Mouse (Mus musculus): ENCODE measurements around the gene Spata20. TPM values are rescaled to one million over a fixed set of nuclear protein-coding genes. Genes with fewer than 3 reads are reported as not detected.

The Spata20 gene
- total RNA-seq (2021) = under 1 TPM in 1 of 2 experiments, not detected in 1; 0.34 TPM

GRCm38 (mm10) chr11:94486001-94486400, at the start of gene Spata20:
Gene Spata20, minus strand, starts transcription at chr11:94486179.
- DNase-seq (ENCODE audit: extremely low spot score in 1 of 2, low spot score in 1 of 2) = peak; percentile 96 to 99

GRCm38 (mm10) chr11:94533171-94533570, 47.2 kb upstream of the Spata20 start:
- no peak for DNase-seq (ENCODE audit: extremely low spot score in 1 of 2, low spot score in 1 of 2)

- no peak for DNase-seq (ENCODE audit: extremely low spot score in 1 of 2, low spot score in 1 of 2)
These were observed 42.9 kb upstream of the Spata20 start for GRCm38 (mm10) chr11:94528879-94529278.

GRCm38 (mm10) chr11:94526171-94526879, 40.3 kb upstream of the Spata20 start:
- DNase-seq (ENCODE audit: extremely low spot score in 1 of 2, low spot score in 1 of 2) = no peak

GRCm38 (mm10) chr11:94521219-94521843, 35.4 kb upstream of the Spata20 start, which contains the start of gene Mycbpap:
Gene Mycbpap, minus strand, starts transcription at chr11:94521742.
- DNase-seq (ENCODE audit: extremely low spot score in 1 of 2, low spot score in 1 of 2) = peak; percentile 48 to 64

GRCm38 (mm10) chr11:94513452-94513851, 27.5 kb upstream of the Spata20 start:
- DNase-seq (ENCODE audit: extremely low spot score in 1 of 2, low spot score in 1 of 2) = no peak

GRCm38 (mm10) chr11:94508976-94509375, 23.0 kb upstream of the Spata20 start:
- DNase-seq (ENCODE audit: extremely low spot score in 1 of 2, low spot score in 1 of 2) = no peak

GRCm38 (mm10) chr11:94501482-94501881, 15.5 kb upstream of the Spata20 start:
- DNase-seq (ENCODE audit: extremely low spot score in 1 of 2, low spot score in 1 of 2) = no peak

GRCm38 (mm10) chr11:94500362-94500761, 14.4 kb upstream of the Spata20 start:
- DNase-seq (ENCODE audit: extremely low spot score in 1 of 2, low spot score in 1 of 2) = no peak

GRCm38 (mm10) chr11:94499661-94500152, 13.7 kb upstream of the Spata20 start, which contains the start of gene Epn3:
Gene Epn3, minus strand, starts transcription at chr11:94499974.
- no peak for DNase-seq (ENCODE audit: extremely low spot score in 1 of 2, low spot score in 1 of 2)

GRCm38 (mm10) chr11:94499035-94499434, 13.1 kb upstream of the Spata20 start:
- no peak for DNase-seq (ENCODE audit: extremely low spot score in 1 of 2, low spot score in 1 of 2)

GRCm38 (mm10) chr11:94498093-94498996, 12.4 kb upstream of the Spata20 start:
- DNase-seq (ENCODE audit: extremely low spot score in 1 of 2, low spot score in 1 of 2) = peak; percentile 46 to 58

GRCm38 (mm10) chr11:94495415-94495814, 9.4 kb upstream of the Spata20 start:
- no peak for DNase-seq (ENCODE audit: extremely low spot score in 1 of 2, low spot score in 1 of 2)

- no peak for DNase-seq (ENCODE audit: extremely low spot score in 1 of 2, low spot score in 1 of 2)
These were observed 5.7 kb upstream of the Spata20 start for GRCm38 (mm10) chr11:94491749-94492099.

- DNase-seq (ENCODE audit: extremely low spot score in 1 of 2, low spot score in 1 of 2) = no peak
These were observed 5.2 kb upstream of the Spata20 start for GRCm38 (mm10) chr11:94491035-94491748.

GRCm38 (mm10) chr11:94489745-94490144, 3.8 kb upstream of the Spata20 start:
- DNase-seq (ENCODE audit: extremely low spot score in 1 of 2, low spot score in 1 of 2) = no peak

GRCm38 (mm10) chr11:94488767-94489533, 3.0 kb upstream of the Spata20 start:
- DNase-seq (ENCODE audit: extremely low spot score in 1 of 2, low spot score in 1 of 2) = no peak

- no peak for DNase-seq (ENCODE audit: extremely low spot score in 1 of 2, low spot score in 1 of 2)
These were observed 756 bp downstream of the Spata20 start for GRCm38 (mm10) chr11:94485223-94485622.

GRCm38 (mm10) chr11:94484636-94485035, 1.3 kb downstream of the Spata20 start:
- DNase-seq (ENCODE audit: extremely low spot score in 1 of 2, low spot score in 1 of 2) = no peak
